Mouse (Mus musculus) liver (tissue): Measurements from ENCODE around the gene Rps19.
"Not testable (repeated sequence)": the region's sequence is repeated elsewhere in the genome, so short reads cannot be mapped to it uniquely, and the experiment has no call there.

Experiments used
- DNase-seq: peaks from one replicate; pipeline ENCODE4 v3.0.0-alpha.2; 2020; ENCODE audit warnings: mixed read lengths

Gene Rps19

GRCm38 (mm10) chr7:24883896-24884692, at the start of gene Rps19:
TSS of gene Rps19 (plus strand) at chr7:24884371.
- peak; percentile 99 for DNase-seq

GRCm38 (mm10) chr7:24838732-24839409, 45.3 kb upstream of the Rps19 start:
- not testable (repeated sequence) for DNase-seq

- DNase-seq: no peak
Observed at GRCm38 (mm10) chr7:24839410-24839808, 44.8 kb upstream of the Rps19 start.

- no peak for DNase-seq
Observed at GRCm38 (mm10) chr7:24840331-24840730, 43.8 kb upstream of the Rps19 start.

GRCm38 (mm10) chr7:24841009-24841408, 43.2 kb upstream of the Rps19 start:
- DNase-seq: no peak

- no peak for DNase-seq
Observed at GRCm38 (mm10) chr7:24844144-24844543, 40.0 kb upstream of the Rps19 start.

- DNase-seq: no peak
Observed at GRCm38 (mm10) chr7:24845181-24845580, 39.0 kb upstream of the Rps19 start.

GRCm38 (mm10) chr7:24845713-24846112, 38.5 kb upstream of the Rps19 start:
- peak; percentile 74 for DNase-seq

- DNase-seq: not testable (repeated sequence)
Observed at GRCm38 (mm10) chr7:24846576-24846975, 37.6 kb upstream of the Rps19 start.

GRCm38 (mm10) chr7:24850162-24850561, 34.0 kb upstream of the Rps19 start:
- peak; percentile 59 for DNase-seq

- peak; percentile 90 for DNase-seq
Observed at GRCm38 (mm10) chr7:24850899-24851303, 33.3 kb upstream of the Rps19 start.

- no peak for DNase-seq
Observed at GRCm38 (mm10) chr7:24851596-24852325, 32.4 kb upstream of the Rps19 start.

- peak; percentile 89 for DNase-seq
Observed at GRCm38 (mm10) chr7:24852557-24853232, 31.5 kb upstream of the Rps19 start.

GRCm38 (mm10) chr7:24853233-24853563, 31.0 kb upstream of the Rps19 start:
- DNase-seq: no peak

- DNase-seq: peak; percentile 53
Observed at GRCm38 (mm10) chr7:24853695-24854094, 30.5 kb upstream of the Rps19 start.

GRCm38 (mm10) chr7:24856460-24857120, 27.6 kb upstream of the Rps19 start:
- DNase-seq: no peak

- peak; percentile 85 for DNase-seq
Observed at GRCm38 (mm10) chr7:24859234-24859633, 24.9 kb upstream of the Rps19 start.

- DNase-seq: no peak
Observed at GRCm38 (mm10) chr7:24861913-24862312, 22.3 kb upstream of the Rps19 start, which contains the start of gene Gm9844. TSS of gene Gm9844 (plus strand) at chr7:24862213.

- no peak for DNase-seq
Observed at GRCm38 (mm10) chr7:24862853-24863252, 21.3 kb upstream of the Rps19 start.

GRCm38 (mm10) chr7:24864156-24864555, 20.0 kb upstream of the Rps19 start:
- no peak for DNase-seq

- no peak for DNase-seq
Observed at GRCm38 (mm10) chr7:24869080-24869479, 15.1 kb upstream of the Rps19 start.

- no peak for DNase-seq
Observed at GRCm38 (mm10) chr7:24869532-24870165, 14.5 kb upstream of the Rps19 start, which contains the start of the genes Lypd4 and Dmrtc2. TSS of gene Lypd4 (minus strand) at chr7:24869941. TSS of gene Dmrtc2 (plus strand) at chr7:24870057.
